Mouse (Mus musculus) midbrain, embryonic 14.5 days (tissue): ENCODE results near the gene Gm17651. TPM values are rescaled to one million over a fixed set of nuclear protein-coding genes. Genes with fewer than 3 reads are reported as not detected.
A peak's percentile ranks its signal among the peaks of the same experiment; 100 is the strongest.

ENCODE experiments used
- ATAC-seq: fragments of 200-750 bp; cut with Nextera tagmentation; 2 replicates; pipeline ENCODE4 v1.8.0; 2017; ENCODE audit warnings: moderate number of reproducible peaks, moderate library complexity; ENCODE audit not compliant: low FRiP score, low TSS enrichment
- DNase-seq: peaks from one replicate; pipeline ENCODE4 v3.0.0-alpha.2; 2015
- H3K27ac ChIP-seq: fragments of 300-500 bp; sonication (generic); replicated peaks from 2 replicates; pipeline ENCODE4 v1.5.1; 2014; ENCODE audit warnings: mild to moderate bottlenecking, low read depth, low read length, moderate library complexity
- H3K27me3 ChIP-seq: fragments of 300-500 bp; sonication (generic); 2 replicates; pipeline ENCODE4 v1.6.1; 2014; ENCODE audit warnings: low read length, control low read depth, mixed read lengths; ENCODE audit not compliant: control insufficient read depth, insufficient read depth
- H3K36me3 ChIP-seq: fragments of 300-500 bp; sonication (generic); 2 replicates; pipeline ENCODE4 v1.6.1; 2014; ENCODE audit warnings: low read length, control low read depth; ENCODE audit not compliant: control insufficient read depth, insufficient read depth
- H3K4me1 ChIP-seq: fragments of 300-500 bp; sonication (generic); 2 replicates; pipeline ENCODE4 v1.6.1; 2014; ENCODE audit warnings: mild to moderate bottlenecking, antibody characterized with exemption, low read length, control low read depth; ENCODE audit not compliant: control insufficient read depth, insufficient read depth
- H3K4me2 ChIP-seq: fragments of 300-500 bp; sonication (generic); 2 replicates; pipeline ENCODE4 v1.6.1; 2014; ENCODE audit warnings: mild to moderate bottlenecking, low read length, moderate library complexity
- H3K4me3 ChIP-seq: fragments of 300-500 bp; sonication (generic); replicated peaks from 2 replicates; pipeline ENCODE4 v1.5.1; 2014; ENCODE audit warnings: low read depth, low read length
- H3K9ac ChIP-seq: fragments of 300-500 bp; sonication (generic); replicated peaks from 2 replicates; pipeline ENCODE4 v1.6.1; 2014; ENCODE audit warnings: mild to moderate bottlenecking, low read length, moderate library complexity
- H3K9me3 ChIP-seq: fragments of 300-500 bp; sonication (generic); 2 replicates; pipeline ENCODE4 v1.6.1; 2016; ENCODE audit warnings: low read length, control low read depth, mixed read lengths; ENCODE audit not compliant: control insufficient read depth
- WGBS: fragments of 180-500 bp; shearing (Covaris S2); extraction: QIAGEN DNeasy Blood & Tissue Kit; methylation state at CpG from one replicate; pipeline ENCODE4 v1.1.7; 2014; 5-methylcytosine and 5-hydroxymethylcytosine counted together
- polyA plus RNA-seq: library from polyadenylated mRNA; unstranded; fragments of >200 nt; fragmentation: Nextera tagmentation; extraction: Ambion mirVana; gene quantifications from 2 replicates; pipeline ENCODE4 v1.2.1, GENCODE M21; 2014

Gene Gm17651
- polyA plus RNA-seq, 1 experiment from 2014 or later: not detected

GRCm38 (mm10) chr3:97666154-97666553 is 8.3 kb downstream of the Gm17651 start:
- Histone ChIP-seq H3K36me3 (peaks cover 67% of the 10 kb centered on the region), H3K9ac (no peak overlapping the region), H3K4me3 (no peak overlapping the region), H3K4me1 (no peaks in the 10 kb centered on the region), H3K27me3 (no peaks in the 10 kb centered on the region), H3K27ac (no peak overlapping the region), H3K9me3 (no peaks in the 10 kb centered on the region), H3K4me2 (no peak overlapping the region)
- ATAC-seq: no peak
- 78% methylated on average over 8 of the region's 8 CpGs for WGBS
- no peak for DNase-seq

- H3K9me3 ChIP-seq: no peaks in the 10 kb centered on the region
- WGBS: 90% methylated on average over 9 of the region's 9 CpGs
- ATAC-seq: no peak
- no peak overlapping the region for H3K4me2 ChIP-seq
- no peaks in the 10 kb centered on the region for H3K4me1 ChIP-seq
- H3K9ac ChIP-seq: no peak overlapping the region
- no peak overlapping the region for H3K4me3 ChIP-seq
- H3K27ac ChIP-seq: no peak overlapping the region
- no peak for DNase-seq
- peaks cover 65% of the 10 kb centered on the region for H3K36me3 ChIP-seq
- H3K27me3 ChIP-seq: no peaks in the 10 kb centered on the region
Measured at GRCm38 (mm10) chr3:97665525-97665924, 9.0 kb downstream of the Gm17651 start.

GRCm38 (mm10) chr3:97661206-97661605 is 13.3 kb downstream of the Gm17651 start:
- no peak overlapping the region for H3K4me3 ChIP-seq
- no peaks in the 10 kb centered on the region for H3K9me3 ChIP-seq
- peaks cover 10% of the 10 kb centered on the region for H3K4me1 ChIP-seq
- H3K9ac ChIP-seq: no peak overlapping the region
- DNase-seq (no peak), ATAC-seq (no peak)
- H3K36me3 ChIP-seq: peaks cover 24% of the 10 kb centered on the region
- H3K27ac ChIP-seq: no peak overlapping the region
- no peaks in the 10 kb centered on the region for H3K27me3 ChIP-seq
- 83% methylated on average over 8 of the region's 8 CpGs for WGBS
- H3K4me2 ChIP-seq: no peak overlapping the region

- no peaks in the 10 kb centered on the region for H3K9me3 ChIP-seq
- no peak overlapping the region for H3K4me3 ChIP-seq
- no peak for DNase-seq
- H3K4me1 ChIP-seq: peaks cover 10% of the 10 kb centered on the region
- ATAC-seq: no peak
- H3K27ac ChIP-seq: no peak overlapping the region
- peaks cover 20% of the 10 kb centered on the region for H3K36me3 ChIP-seq
- H3K27me3 ChIP-seq: no peaks in the 10 kb centered on the region
- H3K4me2 ChIP-seq: peak overlapping the region; percentile 75; the same call in 1 of the 2 replicates
- 93% methylated on average over 7 of the region's 7 CpGs for WGBS
- H3K9ac ChIP-seq: 0 out of 2 replicates have a peak overlapping the region, but pooled peaks have one; percentile 76
Measured at GRCm38 (mm10) chr3:97659746-97660145, 14.7 kb downstream of the Gm17651 start.

- WGBS: under 1% methylated on average over 50 of the region's 50 CpGs
- H3K27me3 ChIP-seq: no peaks in the 10 kb centered on the region
- peak overlapping the region; percentile 76 for H3K9ac ChIP-seq
- peaks cover 10% of the 10 kb centered on the region for H3K4me1 ChIP-seq
- H3K9me3 ChIP-seq: no peaks in the 10 kb centered on the region
- H3K36me3 ChIP-seq: peaks cover 9% of the 10 kb centered on the region
- H3K27ac ChIP-seq: peak overlapping the region; percentile 67
- H3K4me2 ChIP-seq: peak overlapping the region; percentile 75
- peak overlapping the region; percentile 85 for H3K4me3 ChIP-seq
- DNase-seq (no peak), ATAC-seq (no peak; the same call in 1 of the 2 replicates)
Measured at GRCm38 (mm10) chr3:97658426-97659193, 15.9 kb downstream of the Gm17651 start.

GRCm38 (mm10) chr3:97657655-97658411 is 16.7 kb downstream of the Gm17651 start, which contains the start of gene Prkab2:
Prkab2 (plus strand) TSS chr3:97658193.
- Histone ChIP-seq H3K9ac (peak within 1 kb of the TSS; percentile 76), H3K4me3 (peak within 1 kb of the TSS; percentile 85), H3K27ac (peak within 1 kb of the TSS; percentile 67), H3K9me3 (no peaks in the 10 kb centered on the region), H3K4me2 (peak within 1 kb of the TSS; percentile 75), H3K27me3 (no peaks in the 10 kb centered on the region), H3K4me1 (peaks cover 10% of the 10 kb centered on the region), H3K36me3 (peaks cover 4% of the 10 kb centered on the region)
- 2% methylated on average over 50 of the region's 51 CpGs for WGBS
- DNase-seq (peak; percentile 98), ATAC-seq (peak; percentile 95)

- Histone ChIP-seq H3K36me3 (no peaks in the 10 kb centered on the region), H3K4me2 (no peak overlapping the region), H3K27ac (no peak overlapping the region), H3K27me3 (no peaks in the 10 kb centered on the region), H3K9me3 (no peaks in the 10 kb centered on the region), H3K9ac (no peak overlapping the region), H3K4me3 (no peak overlapping the region), H3K4me1 (peaks cover 10% of the 10 kb centered on the region)
- DNase-seq (no peak), ATAC-seq (no peak)
- 85% methylated on average over 8 of the region's 8 CpGs for WGBS
Measured at GRCm38 (mm10) chr3:97654901-97655300, 19.6 kb downstream of the Gm17651 start.

- 96% methylated on average over 5 of the region's 5 CpGs for WGBS
- H3K27me3 ChIP-seq: no peaks in the 10 kb centered on the region
- ATAC-seq: no peak
Measured at GRCm38 (mm10) chr3:97653781-97654180, 20.7 kb downstream of the Gm17651 start.

More at GRCm38 (mm10) chr3:97653781-97654180, 20.7 kb downstream of the Gm17651 start:
- 0 out of 2 replicates have a peak, but pooled peaks cover 4% of the 10 kb centered on the region for H3K4me1 ChIP-seq
- no peak overlapping the region for H3K9ac ChIP-seq
- DNase-seq: no peak
- no peak overlapping the region for H3K4me2 ChIP-seq
- H3K9me3 ChIP-seq: no peaks in the 10 kb centered on the region
- H3K36me3 ChIP-seq: no peaks in the 10 kb centered on the region
- H3K4me3 ChIP-seq: no peak overlapping the region
- no peak overlapping the region for H3K27ac ChIP-seq
